Mouse (Mus musculus): ENCODE measurements at regions not wholly inside any gene's neighbourhood (a gene's known extent, or its start where the extent isn't known, plus 50 kb on each side); places are given as distances from the start of the nearest gene placed in this dataset.

GRCm38 (mm10) chr1:157047751-157048200 is 60.7 kb downstream of the Tex35 start:
- TF ChIP-seq CTCF (IDR thresholded peaks at IDR 0.05; ENCODE audit: control insufficient read depth, insufficient read depth, insufficient read length) (no peak), USF1 (IDR thresholded peaks at IDR 0.05; ENCODE audit: low read depth) (no peak), CEBPB (IDR thresholded peaks at IDR 0.05; ENCODE audit: low read depth) (no peak), MAX (IDR thresholded peaks at IDR 0.05) (no peak)
